Mouse (Mus musculus) gonadal fat pad, adult 2 months (tissue): ENCODE data around the gene Smox. TPM values are rescaled to one million over a fixed set of nuclear protein-coding genes. Genes with fewer than 3 reads are reported as not detected.

Experiments used
- DNase-seq: peaks from one replicate; pipeline ENCODE4 v3.0.0-alpha.2; 2012; ENCODE audit warnings: low read depth
- polyA plus RNA-seq: library from polyadenylated mRNA; depleted of rRNA; stranded (reverse); fragments of >200 nt; gene quantifications from 2 replicates; pipeline ENCODE4 v1.2.3, GENCODE M21; 2012

Smox gene
- polyA plus RNA-seq, 1 experiment, result 43.2 TPM

- DNase-seq, result no peak
These were observed 22.8 kb downstream of the Smox start for GRCm38 (mm10) chr2:131514055-131514621.

- DNase-seq, result no peak
These were observed 26.3 kb downstream of the Smox start for GRCm38 (mm10) chr2:131517550-131517949.

- no peak for DNase-seq
These were observed 27.5 kb downstream of the Smox start for GRCm38 (mm10) chr2:131518790-131519189.

GRCm38 (mm10) chr2:131520743-131521142, 29.4 kb downstream of the Smox start:
- DNase-seq, result no peak

GRCm38 (mm10) chr2:131527061-131527460, 35.8 kb downstream of the Smox start:
- DNase-seq, result no peak

- no peak for DNase-seq
These were observed 38.8 kb downstream of the Smox start for GRCm38 (mm10) chr2:131529898-131530622.

GRCm38 (mm10) chr2:131530623-131531008, 39.3 kb downstream of the Smox start:
- DNase-seq, result no peak

GRCm38 (mm10) chr2:131531271-131531670, 40.0 kb downstream of the Smox start:
- DNase-seq, result peak; percentile 36

- DNase-seq, result no peak
These were observed 43.9 kb downstream of the Smox start for GRCm38 (mm10) chr2:131535168-131535567.

- no peak for DNase-seq
These were observed 47.0 kb downstream of the Smox start for GRCm38 (mm10) chr2:131538341-131538740.

GRCm38 (mm10) chr2:131539780-131540179, 48.5 kb downstream of the Smox start:
- DNase-seq, result no peak

GRCm38 (mm10) chr2:131541686-131542085, 50.4 kb downstream of the Smox start:
- no peak for DNase-seq

- no peak for DNase-seq
These were observed 51.2 kb downstream of the Smox start for GRCm38 (mm10) chr2:131542531-131542930.

- DNase-seq, result no peak
These were observed 54.4 kb downstream of the Smox start for GRCm38 (mm10) chr2:131545386-131546307.

GRCm38 (mm10) chr2:131546308-131546700, 55.0 kb downstream of the Smox start:
- DNase-seq, result no peak

- DNase-seq, result no peak
These were observed 55.6 kb downstream of the Smox start for GRCm38 (mm10) chr2:131546745-131547408.

- no peak for DNase-seq
These were observed 57.0 kb downstream of the Smox start for GRCm38 (mm10) chr2:131548330-131548729.

GRCm38 (mm10) chr2:131549090-131549489, 57.8 kb downstream of the Smox start:
- DNase-seq, result no peak

- DNase-seq, result no peak
These were observed 59.2 kb downstream of the Smox start for GRCm38 (mm10) chr2:131550474-131550873.

GRCm38 (mm10) chr2:131550906-131551305, 59.6 kb downstream of the Smox start:
- DNase-seq, result no peak

- no peak for DNase-seq
These were observed 60.7 kb downstream of the Smox start for GRCm38 (mm10) chr2:131551701-131552620.
